Mouse (Mus musculus): ENCODE data around the gene Gm20388. TPM values are rescaled to one million over a fixed set of nuclear protein-coding genes. Genes with fewer than 3 reads are reported as not detected.

The Gm20388 gene
- total RNA-seq, 2 experiments from 2014 or later: 4.4 to 7.8 TPM

GRCm38 (mm10) chr8:121609916-121610315 is 1699.3 kb downstream of the Gm20388 start:
- no peak for DNase-seq (ENCODE audit: low spot score in 2 of 2)

DNA sequence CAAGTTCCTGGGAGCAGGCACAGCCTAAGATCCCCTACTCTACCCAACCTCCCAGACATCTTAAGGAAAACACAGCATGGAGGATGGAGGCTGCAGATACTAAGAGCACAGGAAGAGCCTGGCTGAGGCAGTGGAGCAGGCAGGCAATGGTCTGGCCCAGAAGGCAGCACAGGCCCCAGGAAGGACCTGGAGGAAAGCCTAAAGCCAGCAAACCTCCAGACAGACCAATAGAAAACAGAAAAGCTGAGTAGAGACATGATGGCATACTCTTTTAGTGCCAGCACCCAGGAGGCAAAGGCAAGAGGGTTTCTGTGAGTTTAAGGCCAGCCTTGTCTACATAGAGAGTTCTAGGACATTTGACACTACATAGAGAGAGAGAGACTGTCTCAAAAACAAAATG is 1702.8 kb downstream of the Gm20388 start:
- no peak for DNase-seq (ENCODE audit: low spot score in 2 of 2)

DNA sequence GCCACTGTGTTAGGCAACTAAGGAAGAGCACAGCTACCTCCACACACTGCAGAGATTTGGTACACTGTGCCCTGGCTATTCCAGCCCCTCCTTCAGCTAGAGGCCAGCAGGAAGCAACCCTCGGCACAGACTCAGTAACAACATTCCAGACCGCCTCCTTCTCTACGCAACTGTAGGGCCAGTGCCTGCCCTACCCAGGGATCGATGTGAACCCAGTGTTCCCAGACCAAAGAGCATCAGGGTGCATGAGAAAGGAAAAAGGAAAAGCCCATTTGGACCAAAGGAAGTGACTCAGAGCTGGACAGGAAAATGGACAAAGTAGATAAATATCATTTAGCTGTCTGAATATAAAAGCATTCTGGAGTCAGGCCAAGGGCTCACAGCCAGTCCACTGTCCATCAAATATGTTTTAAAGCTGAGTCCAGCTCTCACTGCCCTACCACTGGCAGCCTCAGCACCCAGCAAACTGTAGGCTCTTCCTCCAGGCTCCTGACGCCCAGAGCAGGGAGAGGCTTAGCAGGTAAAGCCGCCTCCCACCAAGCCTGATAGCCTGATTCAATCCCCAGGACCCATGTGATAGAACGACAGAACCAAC is 1708.9 kb downstream of the Gm20388 start:
- no peak for DNase-seq (ENCODE audit: low spot score in 2 of 2)

DNA sequence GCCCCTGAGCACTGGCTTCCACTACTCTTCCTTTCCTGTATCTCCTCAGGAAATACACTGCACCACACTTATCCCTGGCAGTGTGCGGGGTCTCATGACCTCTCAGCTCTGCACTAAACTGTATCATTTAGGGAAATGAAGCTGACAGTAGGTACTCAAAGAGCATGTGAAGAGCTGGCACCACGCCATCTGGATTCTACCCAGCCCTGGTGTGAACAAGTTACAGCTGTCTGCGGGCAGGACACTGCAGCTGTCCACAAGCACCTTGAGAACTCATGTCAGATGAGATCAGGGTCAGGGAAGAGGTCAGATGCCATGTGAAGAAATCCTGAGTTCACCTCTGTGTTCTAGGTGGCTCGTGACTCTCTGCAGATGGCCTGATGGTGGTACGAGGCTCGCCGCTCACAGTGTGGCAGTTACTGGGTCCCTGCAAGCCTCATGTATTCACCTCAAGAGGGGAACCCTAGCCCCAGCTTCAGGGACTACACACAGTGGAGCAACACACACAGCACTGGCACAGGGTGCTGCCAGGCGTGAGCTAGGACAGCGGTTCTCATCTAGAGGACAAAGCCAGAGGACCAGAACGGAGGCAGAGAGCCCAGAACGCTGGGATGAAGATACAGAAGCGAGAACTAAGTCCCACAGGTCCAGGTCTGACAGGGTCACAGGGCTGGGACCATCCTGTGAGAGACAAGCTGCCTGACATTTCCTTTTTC is 1710.3 kb downstream of the Gm20388 start:
- DNase-seq (ENCODE audit: low spot score in 2 of 2): no peak

DNA sequence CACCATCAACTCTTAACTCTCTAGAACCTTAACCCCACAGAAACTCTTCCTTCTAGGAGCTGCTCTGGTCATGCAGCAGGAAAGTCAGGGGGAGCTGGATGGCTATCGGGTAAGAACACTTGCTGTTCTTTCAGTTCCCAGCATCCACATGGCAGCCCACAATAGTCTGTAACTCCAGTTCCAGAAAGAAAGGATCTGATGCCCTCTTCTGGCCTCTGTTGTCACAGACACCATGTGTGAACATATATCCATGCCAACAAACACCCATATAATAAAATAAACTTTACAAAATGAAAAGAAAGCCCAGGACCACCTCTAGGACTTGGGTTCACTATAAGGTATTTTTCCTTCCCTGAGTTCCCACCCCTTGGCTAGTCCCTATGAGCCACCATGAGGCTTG is 1711.2 kb downstream of the Gm20388 start:
- DNase-seq (ENCODE audit: low spot score in 2 of 2): no peak

DNA sequence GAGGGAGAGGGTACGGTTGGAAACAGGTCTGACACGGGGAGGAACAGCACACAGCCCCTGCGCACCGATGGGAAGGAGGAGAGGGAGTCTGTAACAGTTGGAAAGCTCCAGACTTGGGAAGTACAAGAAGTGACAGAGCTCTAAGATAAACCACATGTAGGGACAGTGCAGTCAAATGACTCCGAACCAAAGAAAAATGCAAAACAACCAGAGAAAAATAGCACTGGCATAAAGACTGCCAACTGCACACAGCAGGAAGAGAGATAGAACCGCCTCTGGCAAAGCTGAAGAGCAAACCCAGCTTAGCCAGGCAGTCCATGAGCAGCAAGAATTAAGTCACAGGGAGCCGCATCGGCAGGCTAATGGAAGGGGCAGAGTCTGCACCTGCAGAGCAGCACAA is 1712.4 kb downstream of the Gm20388 start:
- DNase-seq (ENCODE audit: low spot score in 2 of 2): no peak

- DNase-seq (ENCODE audit: low spot score in 2 of 2): no peak
These were observed 1718.0 kb downstream of the Gm20388 start for GRCm38 (mm10) chr8:121628681-121629080.

DNA sequence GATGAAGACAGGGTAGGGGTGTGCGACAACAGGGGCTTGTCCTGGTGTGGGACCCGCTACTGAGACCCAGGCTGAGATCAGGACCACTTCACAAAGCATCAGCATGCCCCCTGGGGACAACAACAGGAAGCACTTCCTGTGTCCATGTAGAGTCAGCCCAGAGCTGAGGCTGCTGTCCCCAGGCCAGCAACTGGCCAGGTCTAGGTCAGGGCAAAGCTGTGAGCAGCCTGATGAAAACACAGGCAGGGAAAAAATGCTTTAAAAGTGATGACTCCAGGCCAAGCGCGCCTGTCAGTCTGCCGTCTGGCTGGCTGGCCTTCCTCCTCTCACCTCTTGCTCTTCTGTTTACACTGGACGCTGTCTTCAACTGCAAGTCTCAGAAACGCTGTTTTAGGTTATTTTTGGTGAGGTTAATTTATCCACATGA is 1721.0 kb downstream of the Gm20388 start:
- DNase-seq (ENCODE audit: low spot score in 2 of 2): no peak

GRCm38 (mm10) chr8:121632401-121632800 is 1721.8 kb downstream of the Gm20388 start:
- no peak for DNase-seq (ENCODE audit: low spot score in 2 of 2)

DNA sequence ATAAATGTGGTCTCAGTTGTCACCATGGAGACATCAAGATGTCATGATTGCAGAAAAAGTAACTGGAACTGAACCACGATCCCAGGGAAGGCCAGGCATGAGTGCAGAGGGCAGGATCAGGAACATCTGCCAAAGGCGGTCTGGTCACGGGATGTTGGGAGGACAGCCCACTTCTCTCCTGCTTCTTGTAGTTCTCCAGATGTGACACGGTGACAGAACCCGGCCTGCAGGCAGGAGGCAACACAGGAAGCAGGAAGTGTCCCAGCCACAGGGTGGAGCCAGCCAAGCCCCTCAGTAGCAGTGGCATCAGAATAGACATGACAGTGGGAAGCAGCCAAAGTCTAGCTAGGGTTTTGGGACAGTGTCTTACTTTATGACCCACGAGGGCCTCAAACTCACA is 1724.9 kb downstream of the Gm20388 start:
- DNase-seq (ENCODE audit: low spot score in 2 of 2): no peak

DNA sequence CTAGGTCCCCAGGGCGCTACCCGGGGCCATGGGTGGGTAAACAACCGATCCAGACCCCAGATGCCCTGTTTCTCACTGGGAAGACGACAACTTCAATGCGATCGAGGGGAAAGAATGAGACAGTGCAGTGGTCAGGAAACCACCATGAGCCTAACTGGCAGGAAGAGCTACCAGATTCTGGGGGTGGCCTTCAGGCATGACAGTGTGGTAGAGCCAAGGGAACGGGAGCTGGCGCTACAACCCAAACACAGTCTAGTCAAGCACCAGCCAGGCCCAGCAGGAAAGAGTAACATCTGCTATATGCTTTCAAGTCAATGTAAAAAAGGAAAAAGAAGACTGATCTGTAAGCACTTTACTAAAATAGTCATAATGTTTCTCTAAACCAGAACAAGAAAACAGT is 1725.5 kb downstream of the Gm20388 start:
- DNase-seq (ENCODE audit: low spot score in 2 of 2): no peak

DNA sequence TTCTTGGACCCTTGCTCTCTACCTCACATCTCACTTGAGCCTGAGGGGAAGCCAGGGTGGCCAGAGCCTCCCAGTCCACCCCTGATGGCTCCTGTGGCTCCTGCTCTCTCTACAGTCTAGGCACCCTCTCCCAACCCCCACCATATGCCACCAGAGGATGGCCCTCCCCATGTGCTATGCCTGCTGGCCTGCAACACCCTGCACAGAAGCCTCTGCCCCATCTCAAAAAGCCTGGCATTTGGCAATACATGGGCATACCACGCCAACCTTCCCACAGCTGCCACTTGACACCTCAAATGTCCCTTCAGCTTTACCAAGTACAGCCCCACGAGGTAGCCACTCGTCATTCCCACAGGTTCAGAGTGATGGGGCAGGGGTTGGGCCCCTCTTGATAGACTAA is 1732.2 kb downstream of the Gm20388 start:
- DNase-seq (ENCODE audit: low spot score in 2 of 2): no peak

DNA sequence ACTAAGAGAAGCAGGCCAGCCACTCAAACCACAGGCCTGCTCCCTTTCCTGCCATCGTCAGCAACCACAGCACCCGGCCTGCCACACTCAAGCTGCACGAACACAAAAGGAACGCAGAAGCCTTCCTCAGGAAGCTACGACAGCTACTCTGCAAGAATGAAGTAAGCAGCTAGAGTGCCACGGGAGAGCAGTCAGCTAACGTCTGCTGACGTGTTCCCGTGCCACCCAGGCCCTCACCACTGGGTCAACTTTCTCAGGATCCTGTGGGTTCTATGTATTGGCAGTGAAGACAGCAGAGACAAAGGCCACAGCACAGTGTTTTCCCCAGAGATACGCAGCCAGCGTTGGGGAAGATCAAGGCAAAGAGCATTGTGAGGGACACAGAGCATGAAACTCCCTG is 1732.7 kb downstream of the Gm20388 start:
- DNase-seq (ENCODE audit: low spot score in 2 of 2): no peak

GRCm38 (mm10) chr8:121647511-121648215 is 1737.0 kb downstream of the Gm20388 start:
- DNase-seq (ENCODE audit: low spot score in 2 of 2): no peak

DNA sequence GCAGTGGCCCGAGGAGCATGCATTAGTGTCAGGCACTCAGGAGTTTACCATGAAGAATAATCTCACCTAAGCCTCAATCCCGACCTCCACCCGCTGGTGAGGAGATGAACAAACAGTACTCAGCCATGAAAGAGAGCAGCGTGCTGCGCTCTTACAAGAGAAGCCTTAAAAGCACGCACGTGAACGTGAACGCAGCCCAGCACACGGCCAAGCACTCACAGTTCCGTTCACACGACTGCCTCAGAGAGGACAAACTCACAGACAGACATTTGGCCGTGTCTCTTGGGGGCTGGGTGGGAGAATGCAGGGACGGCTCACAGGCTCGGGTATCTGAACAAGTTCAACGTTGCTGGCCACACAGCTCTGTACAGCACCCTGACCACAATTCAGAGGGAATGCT is 1737.8 kb downstream of the Gm20388 start:
- no peak for DNase-seq (ENCODE audit: low spot score in 2 of 2)

DNA sequence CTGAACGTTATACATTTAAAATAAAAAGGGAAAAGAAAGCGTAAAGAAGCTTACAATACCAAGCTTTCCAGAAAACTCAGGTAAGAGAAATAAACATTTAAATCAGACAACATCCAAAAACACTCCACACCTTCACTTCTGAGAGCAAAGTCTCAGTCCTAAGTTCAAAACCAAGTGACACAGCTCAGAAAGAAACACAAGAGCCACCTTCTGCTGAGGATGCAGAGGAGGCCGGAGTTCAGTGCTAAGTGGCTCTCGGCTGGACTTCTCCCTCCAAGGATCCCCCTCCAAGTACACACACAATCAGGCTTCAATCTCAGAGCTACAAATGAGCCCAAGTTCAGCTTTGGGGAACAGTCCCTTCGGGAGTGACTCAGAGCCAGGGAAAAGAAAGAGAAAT is 1738.8 kb downstream of the Gm20388 start:
- no peak for DNase-seq (ENCODE audit: low spot score in 2 of 2)

DNA sequence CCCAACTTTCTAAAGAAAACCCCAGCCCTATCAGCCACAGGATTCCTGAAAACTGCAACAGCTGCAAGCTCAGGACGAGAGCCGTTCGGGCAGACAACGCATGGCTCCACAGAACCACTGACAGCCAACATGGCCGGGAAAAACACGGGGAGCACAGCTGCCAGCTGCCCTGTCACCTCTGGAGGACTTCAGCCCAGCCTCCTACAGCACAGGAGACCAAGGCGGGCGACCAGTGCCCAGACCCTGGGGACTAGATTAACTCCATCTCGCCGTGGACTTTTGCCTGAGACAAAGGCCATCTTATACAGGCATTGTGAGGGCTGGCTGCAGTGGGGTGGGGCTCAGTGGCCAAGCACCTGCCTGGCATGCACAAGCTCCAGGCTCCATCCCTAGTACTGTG is 1739.3 kb downstream of the Gm20388 start:
- DNase-seq (ENCODE audit: low spot score in 2 of 2): no peak

DNA sequence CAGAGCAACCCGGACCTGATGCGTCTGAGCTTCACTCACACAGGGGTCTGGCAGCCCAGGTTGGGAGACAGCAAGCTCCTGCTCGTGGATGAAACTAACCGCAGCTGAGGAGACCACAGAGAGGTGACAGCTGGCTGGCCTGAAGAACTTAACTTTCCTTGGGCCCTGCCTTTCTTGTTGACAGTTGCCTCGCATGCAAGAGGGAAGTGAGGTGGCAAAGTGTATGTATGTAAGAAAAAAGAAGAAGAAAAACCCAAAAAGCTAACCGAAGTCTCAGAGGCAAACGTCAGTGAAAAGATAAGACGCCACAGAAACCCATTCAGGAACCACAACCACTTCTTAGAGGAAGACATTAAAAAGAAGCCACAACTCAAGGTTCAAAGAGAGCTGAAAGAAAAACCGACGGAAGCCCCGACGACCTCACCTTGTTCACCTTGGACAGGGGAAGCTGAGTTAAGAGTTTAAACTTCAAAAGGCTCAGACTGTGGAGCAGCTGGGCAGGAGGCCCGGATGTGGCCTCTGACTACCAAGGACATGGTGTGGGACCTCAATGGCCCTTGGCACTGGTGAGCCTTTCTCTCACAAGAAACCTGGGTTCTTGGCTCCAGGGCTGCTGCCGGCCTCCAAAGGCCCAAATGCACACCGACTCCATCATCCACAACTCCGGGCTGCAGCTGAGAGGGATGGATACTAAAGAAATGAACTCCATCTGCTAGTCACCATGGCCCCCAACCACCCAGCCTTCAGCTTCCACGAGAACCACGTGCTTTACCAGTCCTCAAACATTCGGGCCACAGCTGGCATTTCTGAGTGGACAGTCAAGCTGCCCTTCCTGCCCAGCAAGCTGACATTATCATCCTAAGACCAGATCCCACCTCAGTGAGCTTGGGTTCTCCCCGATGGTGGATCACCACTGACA is 1740.0 kb downstream of the Gm20388 start:
- no peak for DNase-seq (ENCODE audit: low spot score in 2 of 2)

DNA sequence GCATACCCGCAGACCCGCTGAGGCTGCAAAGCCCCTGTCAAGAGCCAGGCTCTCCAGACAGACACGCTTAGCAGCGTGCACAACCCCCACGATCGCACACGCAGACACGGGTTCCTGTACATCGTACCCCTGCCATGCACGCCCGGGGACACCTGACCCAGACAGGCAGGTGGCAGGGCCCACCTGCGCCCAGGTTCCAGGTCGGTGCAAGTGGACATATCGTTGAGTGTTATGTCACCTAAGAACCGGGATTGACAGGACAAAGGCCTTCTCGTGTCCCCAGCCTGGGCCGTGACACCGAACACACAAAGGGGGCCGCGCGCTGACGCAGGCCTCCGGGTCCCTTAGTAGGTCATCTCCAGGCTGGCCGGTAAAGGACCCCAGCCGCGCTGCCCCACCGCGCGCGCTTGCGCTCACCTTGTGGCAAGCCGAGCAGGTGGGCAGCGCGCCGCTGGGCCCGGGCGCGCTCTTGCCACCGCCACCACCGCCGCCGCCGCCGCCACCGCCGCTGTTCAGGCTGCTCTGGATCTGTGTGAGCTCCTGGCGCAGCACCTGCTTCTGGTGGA is 1740.8 kb downstream of the Gm20388 start:
- no peak for DNase-seq (ENCODE audit: low spot score in 2 of 2)

GRCm38 (mm10) chr8:121651874-121652361 is 1741.3 kb downstream of the Gm20388 start:
- DNase-seq (ENCODE audit: low spot score in 2 of 2): peak in 1 of 2 experiments; percentile 50

- peak; percentile 97 to 99 for DNase-seq (ENCODE audit: low spot score in 2 of 2)
These were observed 1742.2 kb downstream of the Gm20388 start, which contains the start of gene Zcchc14 for GRCm38 (mm10) chr8:121652774-121653323. Zcchc14 (minus strand) TSS chr8:121652901.
